Mouse (Mus musculus): Measurements from ENCODE around the gene Arid1b. TPM values are rescaled to one million over a fixed set of nuclear protein-coding genes. Genes with fewer than 3 reads are reported as not detected.
"Not testable (repeated sequence)": the region's sequence is repeated elsewhere in the genome, so short reads cannot be mapped to it uniquely, and the experiment has no call there.

Arid1b gene
- polyA plus RNA-seq, 2 experiments, result 14.7 to 20.5 TPM

GRCm38 (mm10) chr17:5083497-5083896 is 89.4 kb downstream of the Arid1b start:
- Histone ChIP-seq H3K9me3 (ENCODE audit: control insufficient read depth, low read length) (no peaks in the 10 kb centered on the region), H3K4me2 (replicated peaks; ENCODE audit: low read depth, low read length, severe bottlenecking) (no peak overlapping the region), H3K4me1 (ENCODE audit: control insufficient read depth, insufficient read depth, low read length) (peaks cover 21% of the 10 kb centered on the region), H3K36me3 (ENCODE audit: control insufficient read depth, insufficient read depth, low read length) (no peaks in the 10 kb centered on the region; the same call in 1 of the 2 replicates), H3K9ac (ENCODE audit: low read depth, low read length, severe bottlenecking) (no peak overlapping the region), H3K27me3 (ENCODE audit: control insufficient read depth, insufficient read depth, low read length) (no peaks in the 10 kb centered on the region), H3K4me3 (replicated peaks; ENCODE audit: low read length) (no peak overlapping the region), H3K27ac (replicated peaks; ENCODE audit: low read depth, low read length) (no peak overlapping the region)
- TF ChIP-seq POLR2A (IDR thresholded peaks at IDR 0.05; ENCODE audit: borderline replicate concordance, extremely low read depth, insufficient read depth, insufficient read length), result no peak
- DNase-seq (ENCODE audit: low spot score) (no peak), ATAC-seq (ENCODE audit: low FRiP score, low read depth) (no peak)
- 85% methylated on average over 3 of the region's 3 CpGs for WGBS

- Histone ChIP-seq H3K36me3 (ENCODE audit: control insufficient read depth, insufficient read depth, low read length) (no peaks in the 10 kb centered on the region), H3K4me1 (ENCODE audit: control insufficient read depth, insufficient read depth, low read length) (peaks cover 21% of the 10 kb centered on the region), H3K4me2 (replicated peaks; ENCODE audit: low read depth, low read length, severe bottlenecking) (no peak overlapping the region), H3K4me3 (replicated peaks; ENCODE audit: low read length) (no peak overlapping the region), H3K9ac (ENCODE audit: low read depth, low read length, severe bottlenecking) (0 out of 2 replicates have a peak overlapping the region, but pooled peaks have one; percentile 7), H3K27ac (replicated peaks; ENCODE audit: low read depth, low read length) (no peak overlapping the region), H3K9me3 (ENCODE audit: control insufficient read depth, low read length) (no peaks in the 10 kb centered on the region), H3K27me3 (ENCODE audit: control insufficient read depth, insufficient read depth, low read length) (no peaks in the 10 kb centered on the region)
- ATAC-seq (ENCODE audit: low FRiP score, low read depth), result no peak
- no peak for DNase-seq (ENCODE audit: low spot score)
- TF ChIP-seq POLR2A (IDR thresholded peaks at IDR 0.05; ENCODE audit: borderline replicate concordance, extremely low read depth, insufficient read depth, insufficient read length), result no peak
- 43% methylated on average over 8 of the region's 8 CpGs for WGBS
Observed at GRCm38 (mm10) chr17:5084139-5084538, 90.0 kb downstream of the Arid1b start.

GRCm38 (mm10) chr17:5085004-5085403 is 90.9 kb downstream of the Arid1b start:
- TF ChIP-seq POLR2A (IDR thresholded peaks at IDR 0.05; ENCODE audit: borderline replicate concordance, extremely low read depth, insufficient read depth, insufficient read length), result no peak
- no peak overlapping the region for H3K27ac ChIP-seq (replicated peaks; ENCODE audit: low read depth, low read length)
- 68% methylated on average over 6 of the region's 6 CpGs for WGBS
- no peaks in the 10 kb centered on the region for H3K9me3 ChIP-seq (ENCODE audit: control insufficient read depth, low read length)
- no peak for ATAC-seq (ENCODE audit: low FRiP score, low read depth)
- no peak overlapping the region for H3K4me2 ChIP-seq (replicated peaks; ENCODE audit: low read depth, low read length, severe bottlenecking)
- no peak overlapping the region for H3K9ac ChIP-seq (ENCODE audit: low read depth, low read length, severe bottlenecking)
- no peaks in the 10 kb centered on the region for H3K36me3 ChIP-seq (ENCODE audit: control insufficient read depth, insufficient read depth, low read length)
- H3K4me1 ChIP-seq (ENCODE audit: control insufficient read depth, insufficient read depth, low read length), result peaks cover 29% of the 10 kb centered on the region
- no peak overlapping the region for H3K4me3 ChIP-seq (replicated peaks; ENCODE audit: low read length)
- DNase-seq (ENCODE audit: low spot score), result no peak
- no peaks in the 10 kb centered on the region for H3K27me3 ChIP-seq (ENCODE audit: control insufficient read depth, insufficient read depth, low read length)

- Histone ChIP-seq H3K4me2 (replicated peaks; ENCODE audit: low read depth, low read length, severe bottlenecking) (no peak overlapping the region), H3K9ac (ENCODE audit: low read depth, low read length, severe bottlenecking) (no peak overlapping the region), H3K27ac (replicated peaks; ENCODE audit: low read depth, low read length) (no peak overlapping the region), H3K4me3 (replicated peaks; ENCODE audit: low read length) (no peak overlapping the region), H3K36me3 (ENCODE audit: control insufficient read depth, insufficient read depth, low read length) (no peaks in the 10 kb centered on the region), H3K27me3 (ENCODE audit: control insufficient read depth, insufficient read depth, low read length) (no peaks in the 10 kb centered on the region), H3K9me3 (ENCODE audit: control insufficient read depth, low read length) (no peaks in the 10 kb centered on the region), H3K4me1 (ENCODE audit: control insufficient read depth, insufficient read depth, low read length) (peaks cover 33% of the 10 kb centered on the region)
- WGBS, result 50% methylated on average over 5 of the region's 5 CpGs
- TF ChIP-seq POLR2A (IDR thresholded peaks at IDR 0.05; ENCODE audit: borderline replicate concordance, extremely low read depth, insufficient read depth, insufficient read length), result no peak
- no peak for ATAC-seq (ENCODE audit: low FRiP score, low read depth)
- no peak for DNase-seq (ENCODE audit: low spot score)
Observed at GRCm38 (mm10) chr17:5085942-5086341, 91.8 kb downstream of the Arid1b start.

GRCm38 (mm10) chr17:5088241-5088640 is 94.1 kb downstream of the Arid1b start:
- H3K27me3 ChIP-seq (ENCODE audit: control insufficient read depth, insufficient read depth, low read length); H3K9me3 ChIP-seq (ENCODE audit: control insufficient read depth, low read length); ATAC-seq (ENCODE audit: low FRiP score, low read depth); H3K9ac ChIP-seq (ENCODE audit: low read depth, low read length, severe bottlenecking); H3K27ac ChIP-seq (replicated peaks; ENCODE audit: low read depth, low read length); H3K4me2 ChIP-seq (replicated peaks; ENCODE audit: low read depth, low read length, severe bottlenecking); H3K4me3 ChIP-seq (replicated peaks; ENCODE audit: low read length); DNase-seq (ENCODE audit: low spot score); H3K36me3 ChIP-seq (ENCODE audit: control insufficient read depth, insufficient read depth, low read length): not testable (repeated sequence)
- WGBS, result 67% methylated on average over 2 of the region's 2 CpGs
- peaks cover 32% of the 10 kb centered on the region for H3K4me1 ChIP-seq (ENCODE audit: control insufficient read depth, insufficient read depth, low read length)

GRCm38 (mm10) chr17:5088822-5089221 is 94.7 kb downstream of the Arid1b start:
- ATAC-seq (ENCODE audit: low FRiP score, low read depth) (no peak), DNase-seq (ENCODE audit: low spot score) (no peak)
- no peaks in the 10 kb centered on the region for H3K27me3 ChIP-seq (ENCODE audit: control insufficient read depth, insufficient read depth, low read length)
- H3K27ac ChIP-seq (replicated peaks; ENCODE audit: low read depth, low read length), result no peak overlapping the region
- no peak for TF ChIP-seq POLR2A (IDR thresholded peaks at IDR 0.05; ENCODE audit: borderline replicate concordance, extremely low read depth, insufficient read depth, insufficient read length)
- H3K36me3 ChIP-seq (ENCODE audit: control insufficient read depth, insufficient read depth, low read length), result 0 out of 2 replicates have a peak, but pooled peaks cover 5% of the 10 kb centered on the region
- no peak overlapping the region for H3K9ac ChIP-seq (ENCODE audit: low read depth, low read length, severe bottlenecking)
- H3K4me1 ChIP-seq (ENCODE audit: control insufficient read depth, insufficient read depth, low read length), result peaks cover 30% of the 10 kb centered on the region
- H3K4me3 ChIP-seq (replicated peaks; ENCODE audit: low read length), result no peak overlapping the region
- 62% methylated on average over 5 of the region's 5 CpGs for WGBS
- no peak overlapping the region for H3K4me2 ChIP-seq (replicated peaks; ENCODE audit: low read depth, low read length, severe bottlenecking)
- H3K9me3 ChIP-seq (ENCODE audit: control insufficient read depth, low read length), result no peaks in the 10 kb centered on the region

All from limb, embryonic 14.5 days (tissue).